Mouse (Mus musculus): ENCODE measurements around the gene Exph5.

DNA sequence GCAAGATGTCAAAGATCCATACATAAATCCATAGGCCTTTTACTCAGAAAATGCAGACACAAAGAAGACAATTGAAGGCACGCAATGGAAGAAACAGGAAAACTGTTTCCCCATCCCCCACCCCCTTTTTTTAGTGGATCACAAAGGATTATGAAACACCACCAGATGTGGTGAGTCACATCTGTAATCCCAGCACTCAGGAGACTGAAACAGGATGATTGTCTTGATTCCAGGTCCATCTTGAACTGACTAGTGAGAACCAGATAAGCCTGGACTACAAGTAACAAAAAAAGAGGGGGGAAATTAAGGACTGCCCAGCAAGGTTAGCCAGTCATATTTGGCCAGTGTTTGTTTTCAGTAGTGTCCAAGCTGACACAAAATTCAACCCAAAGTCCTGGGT lies 25.1 kb upstream of the Exph5 start:
- no peak for TF ChIP-seq POU5F1 (IDR thresholded peaks at IDR 0.05; ENCODE audit: borderline replicate concordance, low read length)
- no peak for TF ChIP-seq CTCF (conservative IDR thresholded peaks at IDR 0.05; ENCODE audit: low read length)

Measured in E14TG2a.4 (cell line).